Mouse (Mus musculus): ENCODE measurements around the gene Nudc. TPM values are rescaled to one million over a fixed set of nuclear protein-coding genes. Genes with fewer than 3 reads are reported as not detected.

Nudc gene
- 354 and 372 TPM in 2 replicates for polyA plus RNA-seq (2014; fragmentation: Nextera tagmentation; extraction: Ambion mirVana)

- Histone ChIP-seq H3K27me3 (ENCODE audit: control insufficient read depth, insufficient read depth, low read length) (no peaks in the 10 kb centered on the region), H3K9ac (ENCODE audit: low read length) (peak within 1 kb of the TSS; percentile 91), H3K4me1 (ENCODE audit: control insufficient read depth, insufficient read depth, low read length) (peaks cover 5% of the 10 kb centered on the region; the same call in 1 of the 2 replicates), H3K4me2 (ENCODE audit: low read depth, severe bottlenecking) (peak within 1 kb of the TSS; percentile 71), H3K9me3 (ENCODE audit: control insufficient read depth, low read length) (no peaks in the 10 kb centered on the region), H3K36me3 (ENCODE audit: control insufficient read depth, insufficient read depth, low read length) (peaks cover 6% of the 10 kb centered on the region; the same call in 1 of the 2 replicates), H3K27ac (replicated peaks; ENCODE audit: low read depth, low read length) (peak within 1 kb of the TSS; percentile 50; the same call in 1 of the 2 replicates), H3K4me3 (ENCODE audit: low read depth, low read length) (peak within 1 kb of the TSS; percentile 78)
- peak; percentile 94 for ATAC-seq (ENCODE audit: insufficient number of reproducible peaks, low FRiP score, low TSS enrichment, low read depth)
- WGBS, result under 1% methylated on average over 67 of the region's 77 CpGs
- peak; percentile 97 for DNase-seq (ENCODE audit: low spot score)
Measured at GRCm38 (mm10) chr4:133545272-133546231, at the start of gene Nudc. TSS of gene Nudc (minus strand) at chr4:133545996.

GRCm38 (mm10) chr4:133595538-133595937 is 49.7 kb upstream of the Nudc start:
- DNase-seq (ENCODE audit: low spot score) (no peak), ATAC-seq (ENCODE audit: insufficient number of reproducible peaks, low FRiP score, low TSS enrichment, low read depth) (no peak)
- Histone ChIP-seq H3K27ac (replicated peaks; ENCODE audit: low read depth, low read length) (no peak overlapping the region), H3K9ac (ENCODE audit: low read length) (no peak overlapping the region), H3K36me3 (ENCODE audit: control insufficient read depth, insufficient read depth, low read length) (peaks cover 5% of the 10 kb centered on the region; the same call in 1 of the 2 replicates), H3K4me2 (ENCODE audit: low read depth, severe bottlenecking) (no peak overlapping the region), H3K4me1 (ENCODE audit: control insufficient read depth, insufficient read depth, low read length) (peaks cover 6% of the 10 kb centered on the region; the same call in 1 of the 2 replicates), H3K9me3 (ENCODE audit: control insufficient read depth, low read length) (no peaks in the 10 kb centered on the region), H3K27me3 (ENCODE audit: control insufficient read depth, insufficient read depth, low read length) (peaks cover 11% of the 10 kb centered on the region; the same call in 1 of the 2 replicates), H3K4me3 (ENCODE audit: low read depth, low read length) (no peak overlapping the region)
- WGBS, result 71% methylated on average over 7 of the region's 7 CpGs

- H3K27ac ChIP-seq (replicated peaks; ENCODE audit: low read depth, low read length), result no peak overlapping the region
- peak; percentile 88 for DNase-seq (ENCODE audit: low spot score)
- no peak for ATAC-seq (ENCODE audit: insufficient number of reproducible peaks, low FRiP score, low TSS enrichment, low read depth)
- H3K36me3 ChIP-seq (ENCODE audit: control insufficient read depth, insufficient read depth, low read length), result peaks cover 18% of the 10 kb centered on the region; the same call in 1 of the 2 replicates
- no peak overlapping the region for H3K4me3 ChIP-seq (ENCODE audit: low read depth, low read length)
- H3K9me3 ChIP-seq (ENCODE audit: control insufficient read depth, low read length), result no peaks in the 10 kb centered on the region
- no peak overlapping the region for H3K4me2 ChIP-seq (ENCODE audit: low read depth, severe bottlenecking)
- H3K4me1 ChIP-seq (ENCODE audit: control insufficient read depth, insufficient read depth, low read length), result no peaks in the 10 kb centered on the region
- WGBS, result 35% methylated on average over 7 of the region's 7 CpGs
- H3K9ac ChIP-seq (ENCODE audit: low read length), result no peak overlapping the region
- no peaks in the 10 kb centered on the region for H3K27me3 ChIP-seq (ENCODE audit: control insufficient read depth, insufficient read depth, low read length)
Measured at GRCm38 (mm10) chr4:133592570-133592969, 46.8 kb upstream of the Nudc start.

DNA sequence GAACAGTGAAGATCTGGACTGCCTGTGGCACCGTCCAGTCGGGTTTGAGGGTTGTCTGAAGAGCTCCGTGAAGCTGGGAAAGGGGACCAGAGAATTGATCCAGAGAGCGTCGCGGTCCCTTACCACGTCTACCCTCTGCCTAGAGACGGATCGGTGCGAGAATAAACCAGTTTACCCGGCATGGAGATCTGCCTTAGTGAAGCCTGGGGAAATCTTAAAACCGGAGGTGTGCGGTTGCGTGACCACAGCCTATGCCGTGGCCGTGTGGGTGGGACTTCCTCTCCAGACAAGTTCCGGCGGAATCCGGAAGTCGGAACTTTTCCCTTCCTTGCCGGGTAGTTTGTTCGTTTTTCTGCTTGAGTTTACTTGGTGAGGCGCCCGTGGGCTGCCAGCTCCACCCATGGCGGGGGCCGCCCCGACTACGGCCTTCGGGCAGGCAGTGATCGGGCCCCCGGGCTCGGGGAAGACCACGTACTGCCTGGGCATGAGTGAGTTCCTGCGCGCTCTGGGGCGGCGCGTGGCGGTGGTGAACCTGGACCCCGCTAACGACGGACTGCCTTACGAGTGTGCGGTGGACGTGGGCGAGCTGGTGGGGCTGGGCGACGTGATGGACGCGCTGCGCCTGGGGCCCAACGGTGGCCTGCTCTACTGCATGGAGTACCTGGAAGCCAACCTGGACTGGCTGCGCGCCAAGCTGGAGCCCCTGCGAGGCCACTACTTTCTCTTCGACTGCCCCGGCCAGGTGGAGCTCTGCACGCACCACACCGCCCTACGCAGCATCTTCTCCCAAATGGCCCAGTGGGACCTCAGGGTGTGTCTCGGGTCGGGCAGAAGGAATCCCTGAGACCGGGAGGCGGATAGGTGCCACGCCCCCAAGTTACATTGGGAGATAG is 38.5 kb upstream of the Nudc start, which contains the start of gene Gpn2:
TSS of gene Gpn2 (plus strand) at position 304 of the 893 bp plus-strand sequence.
- no peaks in the 10 kb centered on the region for H3K27me3 ChIP-seq (ENCODE audit: control insufficient read depth, insufficient read depth, low read length)
- peak; percentile 72; the same call in 1 of the 2 replicates for ATAC-seq (ENCODE audit: insufficient number of reproducible peaks, low FRiP score, low TSS enrichment, low read depth)
- peaks cover 10% of the 10 kb centered on the region; the same call in 1 of the 2 replicates for H3K4me1 ChIP-seq (ENCODE audit: control insufficient read depth, insufficient read depth, low read length)
- H3K9me3 ChIP-seq (ENCODE audit: control insufficient read depth, low read length), result no peaks in the 10 kb centered on the region
- WGBS, result 3% methylated on average over 65 of the region's 65 CpGs
- peak; percentile 86 for DNase-seq (ENCODE audit: low spot score)
- H3K4me2 ChIP-seq (ENCODE audit: low read depth, severe bottlenecking), result peak within 1 kb of the TSS; percentile 100
- H3K4me3 ChIP-seq (ENCODE audit: low read depth, low read length), result peak within 1 kb of the TSS; percentile 96
- H3K9ac ChIP-seq (ENCODE audit: low read length), result peak within 1 kb of the TSS; percentile 72
- peaks cover 17% of the 10 kb centered on the region; the same call in 1 of the 2 replicates for H3K36me3 ChIP-seq (ENCODE audit: control insufficient read depth, insufficient read depth, low read length)
- H3K27ac ChIP-seq (replicated peaks; ENCODE audit: low read depth, low read length), result peak within 1 kb of the TSS; percentile 62; the same call in 1 of the 2 replicates

GRCm38 (mm10) chr4:133583690-133584058 is 37.9 kb upstream of the Nudc start:
- peak overlapping the region; percentile 100 for H3K4me2 ChIP-seq (ENCODE audit: low read depth, severe bottlenecking)
- H3K9me3 ChIP-seq (ENCODE audit: control insufficient read depth, low read length), result no peaks in the 10 kb centered on the region
- DNase-seq (ENCODE audit: low spot score) (no peak), ATAC-seq (ENCODE audit: insufficient number of reproducible peaks, low FRiP score, low TSS enrichment, low read depth) (peak; percentile 6; the same call in 1 of the 2 replicates)
- no peaks in the 10 kb centered on the region for H3K27me3 ChIP-seq (ENCODE audit: control insufficient read depth, insufficient read depth, low read length)
- H3K4me1 ChIP-seq (ENCODE audit: control insufficient read depth, insufficient read depth, low read length), result peaks cover 10% of the 10 kb centered on the region; the same call in 1 of the 2 replicates
- WGBS, result 61% methylated on average over 6 of the region's 6 CpGs
- H3K36me3 ChIP-seq (ENCODE audit: control insufficient read depth, insufficient read depth, low read length), result peaks cover 15% of the 10 kb centered on the region; the same call in 1 of the 2 replicates
- peak overlapping the region; percentile 72 for H3K9ac ChIP-seq (ENCODE audit: low read length)
- H3K27ac ChIP-seq (replicated peaks; ENCODE audit: low read depth, low read length), result peak overlapping the region; percentile 62; the same call in 1 of the 2 replicates
- H3K4me3 ChIP-seq (ENCODE audit: low read depth, low read length), result peak overlapping the region; percentile 96

GRCm38 (mm10) chr4:133577983-133578382 is 32.2 kb upstream of the Nudc start:
- H3K27ac ChIP-seq (replicated peaks; ENCODE audit: low read depth, low read length), result no peak overlapping the region
- H3K4me3 ChIP-seq (ENCODE audit: low read depth, low read length), result no peak overlapping the region
- peaks cover 3% of the 10 kb centered on the region; the same call in 1 of the 2 replicates for H3K36me3 ChIP-seq (ENCODE audit: control insufficient read depth, insufficient read depth, low read length)
- H3K9me3 ChIP-seq (ENCODE audit: control insufficient read depth, low read length), result no peaks in the 10 kb centered on the region
- no peaks in the 10 kb centered on the region for H3K27me3 ChIP-seq (ENCODE audit: control insufficient read depth, insufficient read depth, low read length)
- 74% methylated on average over 12 of the region's 12 CpGs for WGBS
- H3K4me2 ChIP-seq (ENCODE audit: low read depth, severe bottlenecking), result no peak overlapping the region
- ATAC-seq (ENCODE audit: insufficient number of reproducible peaks, low FRiP score, low TSS enrichment, low read depth) (no peak), DNase-seq (ENCODE audit: low spot score) (no peak)
- no peak overlapping the region for H3K9ac ChIP-seq (ENCODE audit: low read length)
- H3K4me1 ChIP-seq (ENCODE audit: control insufficient read depth, insufficient read depth, low read length), result peaks cover 2% of the 10 kb centered on the region; the same call in 1 of the 2 replicates

DNA sequence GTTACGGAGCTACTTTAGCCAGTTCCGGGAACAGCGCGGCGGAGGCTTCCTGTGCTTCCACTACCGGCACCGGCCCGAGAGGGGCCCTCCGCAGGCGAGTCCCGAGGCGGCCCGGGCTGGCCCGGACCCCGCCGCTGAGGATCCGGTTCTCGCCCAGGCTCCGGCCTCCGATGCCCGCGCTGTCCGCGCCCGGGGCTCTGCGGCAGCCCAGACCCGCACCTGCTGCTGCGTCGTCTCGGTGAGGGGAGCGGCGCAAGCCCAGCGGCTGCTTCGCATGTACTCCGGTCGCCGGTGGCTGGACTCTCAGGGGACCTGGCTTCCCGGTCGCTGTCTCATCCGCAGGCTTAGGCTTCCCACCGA is 29.0 kb upstream of the Nudc start:
- no peaks in the 10 kb centered on the region for H3K9me3 ChIP-seq (ENCODE audit: control insufficient read depth, low read length)
- ATAC-seq (ENCODE audit: insufficient number of reproducible peaks, low FRiP score, low TSS enrichment, low read depth) (peak; percentile 33; the same call in 1 of the 2 replicates), DNase-seq (ENCODE audit: low spot score) (no peak)
- no peaks in the 10 kb centered on the region for H3K27me3 ChIP-seq (ENCODE audit: control insufficient read depth, insufficient read depth, low read length)
- peak overlapping the region; percentile 73; the same call in 1 of the 2 replicates for H3K27ac ChIP-seq (replicated peaks; ENCODE audit: low read depth, low read length)
- H3K36me3 ChIP-seq (ENCODE audit: control insufficient read depth, insufficient read depth, low read length), result peaks cover 3% of the 10 kb centered on the region; the same call in 1 of the 2 replicates
- WGBS, result 1% methylated on average over 38 of the region's 41 CpGs
- H3K4me2 ChIP-seq (ENCODE audit: low read depth, severe bottlenecking), result peak overlapping the region; percentile 88
- H3K4me3 ChIP-seq (ENCODE audit: low read depth, low read length), result peak overlapping the region; percentile 100
- peaks cover 2% of the 10 kb centered on the region; the same call in 1 of the 2 replicates for H3K4me1 ChIP-seq (ENCODE audit: control insufficient read depth, insufficient read depth, low read length)
- peak overlapping the region; percentile 90 for H3K9ac ChIP-seq (ENCODE audit: low read length)
